Comparison of ENCODE assay signal across 8 mouse cellular contexts in genomic region chr7:127875627-127876001, GRCm38 (mm10). TPM values are rescaled to one million over a fixed set of nuclear protein-coding genes. Genes with fewer than 3 reads are reported as not detected.
DNase-seq lines count a peak whose midpoint lies in the region; ATAC-seq and TF ChIP-seq lines count a peak whose summit lies in the region.

No protein-coding gene starts in this region.

- peaks cover 22% of the 10 kb centered on the region for H3K4me1 ChIP-seq in embryonic facial prominence, embryonic 10.5 days
- peaks cover 7% of the 10 kb centered on the region; the same call in 1 of the 2 replicates for H3K4me1 ChIP-seq in intestine, postnatal 0 days (replicated peaks; ENCODE audit: control insufficient read depth, insufficient read depth, low read length)
- H3K4me1 ChIP-seq in midbrain, embryonic 11.5 days (ENCODE audit: control insufficient read depth, insufficient read depth, low read length), result peaks cover 17% of the 10 kb centered on the region

- peak overlapping the region; percentile 96 for H3K27ac ChIP-seq in embryonic facial prominence, embryonic 10.5 days (replicated peaks)
- H3K27ac ChIP-seq in intestine, postnatal 0 days (ENCODE audit: low read depth, low read length), result peak overlapping the region; percentile 92
- peak overlapping the region; percentile 99 for H3K27ac ChIP-seq in midbrain, embryonic 11.5 days (ENCODE audit: low read depth, low read length)

- ATAC-seq in granulocyte monocyte progenitor cell, adult 5-6 weeks (replicated peaks; ENCODE audit: poor library complexity, severe bottlenecking), result peak; percentile 67
- peak; percentile 81 for ATAC-seq in intestine, postnatal 0 days
- ATAC-seq in midbrain, embryonic 11.5 days (ENCODE audit: low FRiP score), result peak; percentile 97

- peak overlapping the region; percentile 89 for H3K9ac ChIP-seq in intestine, postnatal 0 days (ENCODE audit: low read depth, low read length)
- peak overlapping the region; percentile 99 for H3K9ac ChIP-seq in midbrain, embryonic 11.5 days (ENCODE audit: low read length)

- TF ChIP-seq CTCF in intestine, postnatal 0 days (IDR thresholded peaks at IDR 0.05; ENCODE audit: low read depth), result 0 out of 2 replicates have a peak, but pooled peaks have one; percentile 1

- intact Hi-C loops in left cerebral cortex, postnatal 4 days (cut with DNase I), result no loop called here

- peak overlapping the region; percentile 93 for H3K4me3 ChIP-seq in embryonic facial prominence, embryonic 10.5 days
- peak overlapping the region; percentile 98 for H3K4me3 ChIP-seq in intestine, postnatal 0 days (ENCODE audit: low read depth, low read length)
- peak overlapping the region; percentile 95 for H3K4me3 ChIP-seq in midbrain, embryonic 11.5 days (ENCODE audit: low read depth, low read length)

- WGBS in embryonic facial prominence, embryonic 10.5 days, result under 1% methylated on average over 43 of the region's 43 CpGs
- WGBS in intestine, postnatal 0 days, result under 1% methylated on average over 26 of the region's 43 CpGs
- under 1% methylated on average over 43 of the region's 43 CpGs for WGBS in midbrain, embryonic 11.5 days

- no peaks in the 10 kb centered on the region for H3K9me3 ChIP-seq in embryonic facial prominence, embryonic 10.5 days
- no peaks in the 10 kb centered on the region for H3K9me3 ChIP-seq in intestine, postnatal 0 days (ENCODE audit: control insufficient read depth)
- no peaks in the 10 kb centered on the region for H3K9me3 ChIP-seq in midbrain, embryonic 11.5 days (ENCODE audit: control insufficient read depth, low read length)

- H3K4me2 ChIP-seq in intestine, postnatal 0 days (replicated peaks; ENCODE audit: low read depth), result peak overlapping the region; percentile 91
- peak overlapping the region; percentile 69 for H3K4me2 ChIP-seq in midbrain, embryonic 11.5 days

- H3K27me3 ChIP-seq in embryonic facial prominence, embryonic 10.5 days (replicated peaks; ENCODE audit: low read depth, poor library complexity, severe bottlenecking), result no peaks in the 10 kb centered on the region
- no peaks in the 10 kb centered on the region for H3K27me3 ChIP-seq in intestine, postnatal 0 days (replicated peaks; ENCODE audit: control insufficient read depth, insufficient read depth, low read length)
- no peaks in the 10 kb centered on the region for H3K27me3 ChIP-seq in midbrain, embryonic 11.5 days (ENCODE audit: control insufficient read depth, insufficient read depth, low read length)

- peaks cover 65% of the 10 kb centered on the region for H3K36me3 ChIP-seq in embryonic facial prominence, embryonic 10.5 days (replicated peaks)
- peaks cover 28% of the 10 kb centered on the region for H3K36me3 ChIP-seq in intestine, postnatal 0 days (ENCODE audit: control insufficient read depth, insufficient read depth)
- peaks cover 20% of the 10 kb centered on the region for H3K36me3 ChIP-seq in midbrain, embryonic 11.5 days (ENCODE audit: control insufficient read depth, insufficient read depth, low read length)

- DNase-seq in adrenal gland, postnatal 14 days, result peak; percentile 94
- peak; percentile 99 for DNase-seq in embryonic facial prominence, embryonic 10.5 days (ENCODE audit: low spot score)
- DNase-seq in left cerebral cortex, postnatal 4 days, result peak; percentile 98
- peak; percentile 99 for DNase-seq in midbrain, embryonic 11.5 days (ENCODE audit: low spot score, missing footprints)
- peak; percentile 91 for DNase-seq in right cerebral cortex, postnatal 4 days
- peak; percentile 93 for DNase-seq in yolk sac, embryonic 10.5 days (ENCODE audit: low spot score)

RNA-seq across cellular contexts. Expression of gene Zfp646, which starts 0.4 kb away (rescaled TPM):
- 32.1 and 36.7 TPM in 2 replicates for total RNA-seq in adrenal gland, postnatal 14 days (2021)
- 19.9 and 21.8 TPM in 2 replicates for polyA plus RNA-seq in embryonic facial prominence, embryonic 10.5 days (2016; fragmentation: Nextera tagmentation; extraction: Ambion mirVana)
- total RNA-seq in granulocyte monocyte progenitor cell, adult 5-6 weeks (2014; fragmentation: Nextera tagmentation), result 29.2 and 38.4 TPM in 2 replicates
- 35.5 and 40.8 TPM in 2 replicates for total RNA-seq in granulocyte monocyte progenitor cell, adult 5-6 weeks (2017)
- polyA plus RNA-seq in intestine, postnatal 0 days (2015; fragmentation: Nextera tagmentation; extraction: Ambion mirVana), result 4.5 and 5.4 TPM in 2 replicates
- 10 to 100 TPM; 36.3 to 38.0 TPM for total RNA-seq in left cerebral cortex, postnatal 4 days (2021)
- 16.0 and 17.4 TPM in 2 replicates for polyA plus RNA-seq in midbrain, embryonic 11.5 days (2014; fragmentation: Nextera tagmentation; extraction: Ambion mirVana)

RNA-seq across cellular contexts. Expression of gene Zfp668, which starts 1.0 kb away (rescaled TPM):
- total RNA-seq in adrenal gland, postnatal 14 days (2021), result 8.3 and 12.0 TPM in 2 replicates
- 42.5 and 49.1 TPM in 2 replicates for polyA plus RNA-seq in embryonic facial prominence, embryonic 10.5 days (2016; fragmentation: Nextera tagmentation; extraction: Ambion mirVana)
- 7.2 and 15.7 TPM in 2 replicates for total RNA-seq in granulocyte monocyte progenitor cell, adult 5-6 weeks (2014; fragmentation: Nextera tagmentation)
- 3.9 and 4.9 TPM in 2 replicates for total RNA-seq in granulocyte monocyte progenitor cell, adult 5-6 weeks (2017)
- polyA plus RNA-seq in intestine, postnatal 0 days (2015; fragmentation: Nextera tagmentation; extraction: Ambion mirVana), result 5.4 and 6.1 TPM in 2 replicates
- 10 to 100 TPM; 33.1 to 36.4 TPM for total RNA-seq in left cerebral cortex, postnatal 4 days (2021)
- polyA plus RNA-seq in midbrain, embryonic 11.5 days (2014; fragmentation: Nextera tagmentation; extraction: Ambion mirVana), result 20.3 and 24.3 TPM in 2 replicates

RNA-seq across cellular contexts. Expression of gene Prss53, which starts 15.2 kb away (rescaled TPM):
- 0.70 and 0.94 TPM in 2 replicates for total RNA-seq in adrenal gland, postnatal 14 days (2021)
- polyA plus RNA-seq in embryonic facial prominence, embryonic 10.5 days (2016; fragmentation: Nextera tagmentation; extraction: Ambion mirVana), result 0.64 and 0.79 TPM in 2 replicates
- total RNA-seq in granulocyte monocyte progenitor cell, adult 5-6 weeks (2014; fragmentation: Nextera tagmentation), result 0.19 TPM in 1 of 2 replicates, not detected in the other
- total RNA-seq in granulocyte monocyte progenitor cell, adult 5-6 weeks (2017), result 0.13 TPM in 1 of 2 replicates, not detected in the other
- 2.4 and 2.9 TPM in 2 replicates for polyA plus RNA-seq in intestine, postnatal 0 days (2015; fragmentation: Nextera tagmentation; extraction: Ambion mirVana)
- under 1 TPM; 0.54 to 0.90 TPM for total RNA-seq in left cerebral cortex, postnatal 4 days (2021)
- polyA plus RNA-seq in midbrain, embryonic 11.5 days (2014; fragmentation: Nextera tagmentation; extraction: Ambion mirVana), result 0.32 and 0.36 TPM in 2 replicates

RNA-seq across cellular contexts. Expression of gene Gm21974, which starts 19.6 kb away (rescaled TPM):
- total RNA-seq in adrenal gland, postnatal 14 days (2021), result not detected in 2 replicates
- polyA plus RNA-seq in embryonic facial prominence, embryonic 10.5 days (2016; fragmentation: Nextera tagmentation; extraction: Ambion mirVana), result not detected in 2 replicates
- total RNA-seq in granulocyte monocyte progenitor cell, adult 5-6 weeks (2014; fragmentation: Nextera tagmentation), result not detected in 2 replicates
- total RNA-seq in granulocyte monocyte progenitor cell, adult 5-6 weeks (2017), result not detected in 2 replicates
- not detected in 2 replicates for polyA plus RNA-seq in intestine, postnatal 0 days (2015; fragmentation: Nextera tagmentation; extraction: Ambion mirVana)
- not detected for total RNA-seq in left cerebral cortex, postnatal 4 days (2021)
- not detected in 2 replicates for polyA plus RNA-seq in midbrain, embryonic 11.5 days (2014; fragmentation: Nextera tagmentation; extraction: Ambion mirVana)

RNA-seq across cellular contexts. Expression of gene Vkorc1, which starts 19.8 kb away (rescaled TPM):
- total RNA-seq in adrenal gland, postnatal 14 days (2021), result 60.7 and 92.8 TPM in 2 replicates
- polyA plus RNA-seq in embryonic facial prominence, embryonic 10.5 days (2016; fragmentation: Nextera tagmentation; extraction: Ambion mirVana), result 47.6 and 59.1 TPM in 2 replicates
- 93.1 and 126 TPM in 2 replicates for total RNA-seq in granulocyte monocyte progenitor cell, adult 5-6 weeks (2014; fragmentation: Nextera tagmentation)
- total RNA-seq in granulocyte monocyte progenitor cell, adult 5-6 weeks (2017), result 24.9 and 69.4 TPM in 2 replicates
- 194 and 219 TPM in 2 replicates for polyA plus RNA-seq in intestine, postnatal 0 days (2015; fragmentation: Nextera tagmentation; extraction: Ambion mirVana)
- total RNA-seq in left cerebral cortex, postnatal 4 days (2021), result 10 to 100 TPM; 27.4 to 28.2 TPM
- polyA plus RNA-seq in midbrain, embryonic 11.5 days (2014; fragmentation: Nextera tagmentation; extraction: Ambion mirVana), result 44.6 and 48.6 TPM in 2 replicates

Comparison
In these comparisons a context has a peak if more than half of its experiments do, and no peak if none do; other contexts are left out.
1. Peak in every context shown above with its lines: DNase-seq, ATAC-seq, H3K4me3 ChIP-seq and H3K27ac ChIP-seq.